Mouse (Mus musculus): ENCODE measurements around the gene Gtdc1. TPM values are rescaled to one million over a fixed set of nuclear protein-coding genes. Genes with fewer than 3 reads are reported as not detected.

Gene Gtdc1
- polyA plus RNA-seq, 1 experiment = 62.0 TPM

DNA sequence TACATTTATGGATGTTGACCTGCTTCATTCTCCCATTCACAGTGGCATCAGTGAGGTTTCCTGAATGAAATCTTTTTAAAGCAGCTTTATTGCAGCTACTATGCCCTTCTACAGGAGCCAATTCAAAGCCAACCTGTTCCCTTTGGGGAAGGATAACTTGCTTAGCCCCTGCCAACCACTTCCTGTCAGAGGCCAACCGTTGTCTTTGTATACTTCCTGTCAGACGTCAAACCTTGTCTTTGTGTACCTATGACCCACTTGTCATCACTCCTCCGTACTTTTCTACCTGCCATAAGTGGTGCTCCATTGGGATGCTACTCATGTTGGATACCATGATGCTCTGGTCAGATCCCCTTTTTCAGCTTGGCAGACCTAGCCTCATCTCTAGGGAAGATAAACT lies 33.1 kb upstream of the Gtdc1 start:
- Histone ChIP-seq H3K27ac (ENCODE audit: insufficient read depth, low read length) (no peak overlapping the region), H3K4me3 (ENCODE audit: insufficient read depth, low read length) (no peak overlapping the region), H3K4me1 (ENCODE audit: control insufficient read depth, insufficient read depth, low read length) (no peaks in the 10 kb centered on the region)
- TF ChIP-seq CTCF (IDR thresholded peaks at IDR 0.05; ENCODE audit: extremely low read depth, insufficient read depth, low read length) (no peak), POLR2A (IDR thresholded peaks at IDR 0.05; ENCODE audit: extremely low read depth, insufficient read depth, low read length) (no peak)

DNA sequence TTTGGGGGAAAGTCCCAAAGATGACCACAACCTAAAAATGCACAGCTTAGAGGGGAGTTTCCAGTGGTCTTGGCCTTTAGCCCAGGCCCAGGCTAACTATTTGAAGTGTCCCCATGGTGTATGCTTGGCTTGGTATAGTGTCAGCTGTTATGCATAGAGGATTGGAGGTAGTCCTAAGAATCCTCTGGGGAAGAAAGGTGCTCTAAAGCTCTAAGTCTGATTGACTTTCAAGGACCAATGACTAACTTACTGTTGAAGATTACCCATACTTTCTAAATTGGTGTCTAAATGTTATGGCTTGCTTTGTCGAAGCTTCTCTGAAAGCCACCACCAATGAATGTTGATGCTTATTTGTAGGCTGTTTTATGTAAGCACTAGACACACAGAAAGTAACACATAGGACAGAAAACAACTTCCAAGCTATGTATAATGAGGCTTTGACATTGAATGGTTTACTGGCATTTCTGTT lies 29.9 kb upstream of the Gtdc1 start:
- no peak overlapping the region for H3K4me3 ChIP-seq (ENCODE audit: insufficient read depth, low read length)
- peaks cover 2% of the 10 kb centered on the region for H3K4me1 ChIP-seq (ENCODE audit: control insufficient read depth, insufficient read depth, low read length)

DNA sequence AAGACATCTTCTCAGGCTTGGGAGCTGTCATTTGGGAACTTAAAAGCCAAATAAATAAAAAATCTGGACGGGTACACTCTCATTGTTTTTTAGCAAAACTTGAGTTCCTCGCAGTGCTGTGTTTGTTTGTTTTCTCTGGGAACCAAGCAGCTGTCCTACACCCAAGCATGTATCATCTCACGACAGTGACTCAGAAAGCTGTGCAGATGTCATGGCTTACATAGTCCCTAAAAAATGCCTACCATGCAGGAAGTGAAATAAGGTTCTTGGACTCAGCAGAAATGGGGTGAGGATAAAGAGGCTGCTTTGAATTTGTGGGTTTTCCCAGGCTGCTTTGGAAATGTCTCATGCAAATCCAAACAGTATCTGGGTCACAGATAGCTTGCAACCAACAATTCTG lies 28.8 kb upstream of the Gtdc1 start:
- no peak overlapping the region for H3K4me3 ChIP-seq (ENCODE audit: insufficient read depth, low read length)
- H3K4me1 ChIP-seq (ENCODE audit: control insufficient read depth, insufficient read depth, low read length) = peaks cover 2% of the 10 kb centered on the region
- TF ChIP-seq POLR2A (IDR thresholded peaks at IDR 0.05; ENCODE audit: extremely low read depth, insufficient read depth, low read length) (no peak), CTCF (IDR thresholded peaks at IDR 0.05; ENCODE audit: extremely low read depth, insufficient read depth, low read length) (no peak)
- H3K27ac ChIP-seq (ENCODE audit: insufficient read depth, low read length) = no peak overlapping the region

More for the DNA sequence above, 29.9 kb upstream of the Gtdc1 start:
- TF ChIP-seq POLR2A (IDR thresholded peaks at IDR 0.05; ENCODE audit: extremely low read depth, insufficient read depth, low read length) (no peak), CTCF (IDR thresholded peaks at IDR 0.05; ENCODE audit: extremely low read depth, insufficient read depth, low read length) (no peak)
- no peak overlapping the region for H3K27ac ChIP-seq (ENCODE audit: insufficient read depth, low read length)

DNA sequence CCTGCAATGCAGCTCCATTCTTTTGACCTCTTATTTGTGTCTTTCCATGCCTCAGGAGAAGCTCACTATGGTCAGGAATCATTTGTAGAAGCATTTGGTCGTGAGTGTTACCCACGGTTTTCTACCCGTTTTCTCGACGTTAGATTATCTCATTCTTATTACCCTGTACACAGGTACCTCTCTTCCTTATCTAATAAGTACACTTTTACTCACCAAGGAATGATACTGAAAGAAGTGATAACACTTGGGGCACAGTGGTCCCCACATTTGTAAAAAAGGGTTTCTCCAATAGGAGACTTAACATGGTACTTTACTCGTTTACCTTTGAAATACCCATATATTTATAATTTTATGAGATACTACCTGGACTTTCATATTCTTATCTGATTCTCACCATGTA lies 28.0 kb upstream of the Gtdc1 start:
- Histone ChIP-seq H3K4me1 (ENCODE audit: control insufficient read depth, insufficient read depth, low read length) (peaks cover 2% of the 10 kb centered on the region), H3K4me3 (ENCODE audit: insufficient read depth, low read length) (no peak overlapping the region), H3K27ac (ENCODE audit: insufficient read depth, low read length) (no peak overlapping the region)
- no peak for TF ChIP-seq POLR2A (IDR thresholded peaks at IDR 0.05; ENCODE audit: extremely low read depth, insufficient read depth, low read length)
- no peak for TF ChIP-seq CTCF (IDR thresholded peaks at IDR 0.05; ENCODE audit: extremely low read depth, insufficient read depth, low read length)

DNA sequence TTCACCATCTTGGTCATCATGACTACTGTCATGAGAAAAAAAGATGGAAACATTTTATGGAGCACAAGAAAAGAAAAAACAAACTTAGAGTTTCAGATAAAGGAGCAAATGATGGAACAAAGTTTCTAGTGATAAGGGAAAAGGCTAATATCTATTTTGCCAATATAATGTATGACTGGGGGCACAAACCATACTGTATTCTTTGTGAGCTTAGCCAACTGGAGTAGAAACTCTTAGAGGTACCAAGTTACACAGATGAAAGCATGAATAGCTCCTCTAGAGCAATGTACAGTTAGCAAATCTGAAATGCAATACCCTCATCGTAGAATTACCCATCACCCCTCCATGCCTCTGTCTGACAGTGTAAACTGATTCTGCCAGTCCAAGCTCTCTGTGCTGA lies 26.7 kb upstream of the Gtdc1 start:
- Histone ChIP-seq H3K4me1 (ENCODE audit: control insufficient read depth, insufficient read depth, low read length) (peaks cover 2% of the 10 kb centered on the region), H3K4me3 (ENCODE audit: insufficient read depth, low read length) (no peak overlapping the region), H3K27ac (ENCODE audit: insufficient read depth, low read length) (no peak overlapping the region)
- no peak for TF ChIP-seq POLR2A (IDR thresholded peaks at IDR 0.05; ENCODE audit: extremely low read depth, insufficient read depth, low read length)
- TF ChIP-seq CTCF (IDR thresholded peaks at IDR 0.05; ENCODE audit: extremely low read depth, insufficient read depth, low read length) = no peak

DNA sequence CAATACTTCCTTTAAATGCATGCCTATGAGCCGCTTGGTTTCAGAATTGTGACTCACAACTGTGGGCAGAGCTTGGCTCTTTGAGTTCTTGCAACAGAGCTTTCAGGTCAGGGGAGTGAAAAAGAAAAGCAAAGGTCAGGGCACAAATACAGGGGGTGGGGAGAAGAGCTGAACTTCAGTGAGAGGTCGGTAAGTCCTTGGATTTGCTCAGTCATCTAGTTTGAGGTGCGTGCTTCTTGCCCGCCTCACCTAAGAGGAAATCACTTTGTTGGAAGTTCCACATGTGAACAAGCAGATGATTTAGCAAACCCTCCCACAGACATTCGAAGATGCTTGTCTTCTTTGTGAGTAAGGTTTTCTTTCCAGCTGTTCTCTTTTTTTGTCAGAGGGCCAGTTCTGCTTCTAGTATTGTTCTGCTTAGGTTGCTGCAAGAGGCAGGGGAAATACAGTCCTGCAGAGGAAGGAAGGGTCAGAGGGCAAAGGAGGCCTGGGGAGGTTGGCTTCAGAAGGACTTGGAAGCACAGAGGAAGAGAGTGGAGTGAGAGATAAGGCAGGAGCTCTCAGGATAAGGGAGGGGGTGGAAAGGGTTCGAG lies 25.5 kb upstream of the Gtdc1 start:
- H3K4me1 ChIP-seq (ENCODE audit: control insufficient read depth, insufficient read depth, low read length) = peaks cover 2% of the 10 kb centered on the region
- H3K4me3 ChIP-seq (ENCODE audit: insufficient read depth, low read length) = no peak overlapping the region
- TF ChIP-seq POLR2A (IDR thresholded peaks at IDR 0.05; ENCODE audit: extremely low read depth, insufficient read depth, low read length) = no peak
- TF ChIP-seq CTCF (IDR thresholded peaks at IDR 0.05; ENCODE audit: extremely low read depth, insufficient read depth, low read length) = no peak
- H3K27ac ChIP-seq (ENCODE audit: insufficient read depth, low read length) = no peak overlapping the region

DNA sequence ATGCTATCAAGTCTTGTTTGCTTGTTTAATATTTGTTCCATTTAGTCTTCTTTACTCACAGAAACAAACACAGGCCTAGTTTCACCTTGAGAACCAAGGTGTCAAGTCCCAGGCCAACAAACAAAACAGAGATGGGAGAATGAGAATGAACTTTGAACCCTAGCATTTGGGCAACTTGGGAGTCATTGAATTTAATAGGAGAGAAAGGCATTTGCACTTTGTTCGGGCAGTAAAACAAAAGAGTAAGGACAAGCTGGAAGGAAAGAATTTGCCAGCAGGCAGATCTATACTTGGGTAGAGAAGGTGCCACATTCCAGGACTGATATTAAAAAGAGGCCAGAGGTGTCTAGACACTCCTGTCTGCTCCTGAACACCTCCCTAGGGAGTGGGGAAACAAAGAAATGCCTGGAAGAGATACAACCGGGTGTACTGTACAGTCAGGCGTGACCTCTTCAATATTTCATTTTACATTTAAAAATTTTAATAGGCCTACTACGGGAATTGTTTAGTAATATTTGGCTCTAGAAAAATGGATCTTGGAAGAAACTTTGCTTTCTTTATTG lies 24.3 kb upstream of the Gtdc1 start:
- H3K4me1 ChIP-seq (ENCODE audit: control insufficient read depth, insufficient read depth, low read length) = peaks cover 2% of the 10 kb centered on the region
- no peak overlapping the region for H3K27ac ChIP-seq (ENCODE audit: insufficient read depth, low read length)
- no peak overlapping the region for H3K4me3 ChIP-seq (ENCODE audit: insufficient read depth, low read length)
- no peak for TF ChIP-seq POLR2A (IDR thresholded peaks at IDR 0.05; ENCODE audit: extremely low read depth, insufficient read depth, low read length)
- no peak for TF ChIP-seq CTCF (IDR thresholded peaks at IDR 0.05; ENCODE audit: extremely low read depth, insufficient read depth, low read length)

DNA sequence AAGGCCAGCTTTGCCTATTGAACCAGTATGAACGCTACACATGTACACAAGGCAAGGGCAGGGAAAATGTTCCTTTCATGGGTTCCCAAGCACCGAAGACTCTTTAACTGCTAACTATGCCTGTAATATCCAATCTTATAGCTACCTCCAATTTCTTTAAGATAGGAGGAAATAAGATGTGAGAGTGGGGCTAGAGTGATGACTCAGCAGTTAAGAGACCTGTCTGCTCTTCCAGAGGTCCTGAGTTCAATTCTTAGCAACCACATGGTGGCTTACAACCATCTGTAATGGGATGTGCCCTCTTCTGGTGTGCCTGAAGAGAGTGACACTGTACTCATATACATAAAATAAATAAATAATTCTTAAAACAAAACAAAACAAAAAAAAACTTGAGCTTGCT lies 17.2 kb upstream of the Gtdc1 start:
- TF ChIP-seq CTCF (IDR thresholded peaks at IDR 0.05; ENCODE audit: extremely low read depth, insufficient read depth, low read length) (no peak), POLR2A (IDR thresholded peaks at IDR 0.05; ENCODE audit: extremely low read depth, insufficient read depth, low read length) (no peak)
- H3K4me3 ChIP-seq (ENCODE audit: insufficient read depth, low read length) = no peak overlapping the region
- no peaks in the 10 kb centered on the region for H3K4me1 ChIP-seq (ENCODE audit: control insufficient read depth, insufficient read depth, low read length)
- H3K27ac ChIP-seq (ENCODE audit: insufficient read depth, low read length) = no peak overlapping the region

DNA sequence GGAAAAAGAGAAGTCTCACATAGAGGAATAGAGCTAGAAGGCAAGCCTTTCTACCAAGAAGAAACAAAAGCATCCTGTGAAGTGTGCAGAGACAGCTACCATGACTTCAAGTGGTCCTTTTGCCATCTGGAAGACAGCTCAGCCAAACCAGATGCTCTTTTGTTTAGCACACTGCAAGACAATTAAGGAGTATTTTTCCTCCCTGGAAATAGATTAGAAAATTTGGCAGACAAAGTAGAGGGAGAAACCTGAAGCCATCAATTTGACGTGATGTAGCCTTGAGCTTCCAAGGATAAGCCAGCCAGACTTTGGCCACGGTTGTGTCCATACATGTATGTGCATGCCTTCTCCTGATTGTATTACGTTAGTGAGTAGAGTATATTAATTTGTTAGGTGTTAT lies 3.5 kb upstream of the Gtdc1 start:
- H3K4me3 ChIP-seq (ENCODE audit: insufficient read depth, low read length) = no peak overlapping the region
- no peak for TF ChIP-seq POLR2A (IDR thresholded peaks at IDR 0.05; ENCODE audit: extremely low read depth, insufficient read depth, low read length)
- no peak for TF ChIP-seq CTCF (IDR thresholded peaks at IDR 0.05; ENCODE audit: extremely low read depth, insufficient read depth, low read length)
- no peak overlapping the region for H3K27ac ChIP-seq (ENCODE audit: insufficient read depth, low read length)

DNA sequence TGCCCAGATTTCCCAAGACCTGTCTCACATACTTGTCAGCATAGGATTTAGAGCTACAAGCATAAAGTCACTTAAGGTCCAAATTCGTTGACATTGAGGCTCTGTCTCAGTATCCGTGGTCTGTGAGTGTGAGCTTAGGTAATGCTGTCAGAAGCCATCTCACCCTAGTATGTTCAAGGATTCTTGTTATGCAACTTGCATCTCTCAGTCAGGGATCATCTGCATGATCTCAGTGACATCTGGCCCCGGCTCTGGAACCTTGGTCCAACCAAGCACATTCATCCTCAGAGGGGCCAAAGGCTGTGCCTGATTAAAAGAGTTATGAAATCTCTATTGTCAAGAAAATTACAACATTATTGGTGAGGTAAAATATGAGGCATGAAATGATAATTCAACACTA lies 1.2 kb upstream of the Gtdc1 start:
- TF ChIP-seq POLR2A (IDR thresholded peaks at IDR 0.05; ENCODE audit: extremely low read depth, insufficient read depth, low read length) = no peak
- Histone ChIP-seq H3K27ac (ENCODE audit: insufficient read depth, low read length) (no peak overlapping the region), H3K4me1 (ENCODE audit: control insufficient read depth, insufficient read depth, low read length) (no peaks in the 10 kb centered on the region; the same call in 1 of the 2 replicates), H3K4me3 (ENCODE audit: insufficient read depth, low read length) (no peak overlapping the region; the same call in 1 of the 2 replicates)

More for the DNA sequence above, 3.5 kb upstream of the Gtdc1 start:
- no peaks in the 10 kb centered on the region; the same call in 1 of the 2 replicates for H3K4me1 ChIP-seq (ENCODE audit: control insufficient read depth, insufficient read depth, low read length)

Data from cortical plate, adult 2 months (tissue).